Mouse (Mus musculus) olfactory bulb, adult 2 months (tissue): ENCODE data around the gene Abca7. TPM values are rescaled to one million over a fixed set of nuclear protein-coding genes. Genes with fewer than 3 reads are reported as not detected.
"Not testable (repeated sequence)": the region's sequence is repeated elsewhere in the genome, so short reads cannot be mapped to it uniquely, and the experiment has no call there.

Experiments
- H3K27ac ChIP-seq: fragments of 200-500 bp; 2 replicates; pipeline ENCODE4 v1.5.1; 2012; ENCODE audit warnings: low read depth, low read length; ENCODE audit not compliant: insufficient read depth
- H3K4me1 ChIP-seq: fragments of 200-500 bp; 2 replicates; pipeline ENCODE4 v1.6.1; 2012; ENCODE audit warnings: low read length; ENCODE audit not compliant: control insufficient read depth, insufficient read depth
- H3K4me3 ChIP-seq: fragments of 200-500 bp; 2 replicates; pipeline ENCODE4 v1.5.1; 2012; ENCODE audit warnings: mild to moderate bottlenecking, low read depth, low read length, moderate library complexity; ENCODE audit not compliant: insufficient read depth
- CTCF ChIP-seq: fragments of 200-500 bp; IDR thresholded peaks from 2 replicates; pipeline ENCODE4 v1.5.1; 2012; ENCODE audit warnings: low read depth, mild to moderate bottlenecking, low read length, moderate library complexity; ENCODE audit not compliant: insufficient read depth
- POLR2A ChIP-seq: fragments of 200-500 bp; IDR thresholded peaks from 2 replicates; pipeline ENCODE4 v1.6.1; 2012; ENCODE audit warnings: mild to moderate bottlenecking, low read depth, low read length, moderate library complexity; ENCODE audit not compliant: insufficient read depth
- WGBS: fragments of 180-500 bp; shearing (Covaris S2); methylation state at CpG from one replicate; pipeline ENCODE4 v1.1.7; 2018; 5-methylcytosine and 5-hydroxymethylcytosine counted together
- polyA plus RNA-seq: library from polyadenylated mRNA; stranded (reverse); fragments of >200 nt; gene quantifications from 2 replicates; pipeline ENCODE4 v1.2.4, GENCODE M21; 2012; ENCODE audit warnings: low replicate concordance; ENCODE audit not compliant: missing spikeins, insufficient read depth, insufficient read length

The Abca7 gene
- polyA plus RNA-seq, 1 experiment = not detected

DNA sequence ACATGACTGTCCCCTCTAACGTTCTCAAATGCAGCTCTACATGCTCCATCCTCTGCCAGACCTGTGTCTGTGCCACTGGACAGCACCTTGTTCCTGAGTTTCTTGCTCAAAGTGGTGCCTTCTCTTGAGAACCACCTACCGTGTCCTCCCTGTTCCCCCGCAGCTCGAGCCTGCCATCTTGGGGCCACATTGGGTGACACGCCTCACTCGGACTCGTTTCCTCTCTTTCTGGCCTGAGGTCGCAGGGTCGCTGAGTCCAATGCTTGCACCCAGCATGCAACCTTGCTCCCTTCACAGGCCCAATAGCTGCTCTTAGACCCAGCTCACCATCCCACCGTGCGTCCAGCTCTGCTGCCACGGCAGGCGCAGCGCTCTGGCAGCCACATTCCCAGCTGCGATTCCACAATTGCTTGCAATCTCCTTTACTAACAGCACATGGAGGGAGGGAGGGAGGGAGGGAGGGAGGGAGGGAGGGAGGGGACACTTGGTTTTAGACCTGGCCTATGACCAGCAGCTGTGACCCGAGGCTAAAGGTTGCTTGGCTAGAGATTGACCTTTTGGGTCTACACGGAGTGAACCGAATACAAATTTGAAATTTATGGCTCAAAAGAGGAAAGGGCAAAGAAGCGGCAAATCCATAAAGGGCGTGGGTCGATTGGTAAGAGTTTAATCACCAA lies 38.0 kb upstream of the Abca7 start:
- TF ChIP-seq CTCF (peak; percentile 65; the same call in 1 of the 2 replicates), POLR2A (no peak)
- H3K27ac ChIP-seq = no peak overlapping the region
- 17% methylated on average over 21 of the region's 21 CpGs for WGBS
- no peak overlapping the region for H3K4me3 ChIP-seq
- peaks cover 6% of the 10 kb centered on the region; the same call in 1 of the 2 replicates for H3K4me1 ChIP-seq

DNA sequence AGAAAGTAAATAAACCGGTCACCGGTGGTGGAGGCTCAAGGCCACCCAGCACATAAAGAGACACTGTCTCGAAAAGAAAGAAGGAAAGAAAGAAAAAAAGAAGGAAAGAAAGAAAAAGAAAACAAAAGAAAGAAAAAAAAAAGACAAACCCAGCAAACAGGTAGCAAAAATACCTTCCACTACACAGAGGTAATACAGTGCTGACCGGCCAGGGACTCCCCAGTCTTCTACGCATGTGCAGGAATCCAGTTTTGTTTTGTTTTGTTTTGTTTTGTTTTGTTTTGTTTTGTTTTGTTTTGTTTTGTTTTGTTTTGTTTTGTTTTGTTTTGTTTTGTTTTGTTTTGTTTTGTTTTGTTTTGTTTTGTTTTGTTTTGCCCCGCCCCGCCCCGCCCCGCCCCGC lies 36.9 kb upstream of the Abca7 start:
- H3K27ac ChIP-seq, H3K4me1 ChIP-seq, H3K4me3 ChIP-seq: not testable (repeated sequence)
- WGBS = 19% methylated on average over 10 of the region's 10 CpGs

DNA sequence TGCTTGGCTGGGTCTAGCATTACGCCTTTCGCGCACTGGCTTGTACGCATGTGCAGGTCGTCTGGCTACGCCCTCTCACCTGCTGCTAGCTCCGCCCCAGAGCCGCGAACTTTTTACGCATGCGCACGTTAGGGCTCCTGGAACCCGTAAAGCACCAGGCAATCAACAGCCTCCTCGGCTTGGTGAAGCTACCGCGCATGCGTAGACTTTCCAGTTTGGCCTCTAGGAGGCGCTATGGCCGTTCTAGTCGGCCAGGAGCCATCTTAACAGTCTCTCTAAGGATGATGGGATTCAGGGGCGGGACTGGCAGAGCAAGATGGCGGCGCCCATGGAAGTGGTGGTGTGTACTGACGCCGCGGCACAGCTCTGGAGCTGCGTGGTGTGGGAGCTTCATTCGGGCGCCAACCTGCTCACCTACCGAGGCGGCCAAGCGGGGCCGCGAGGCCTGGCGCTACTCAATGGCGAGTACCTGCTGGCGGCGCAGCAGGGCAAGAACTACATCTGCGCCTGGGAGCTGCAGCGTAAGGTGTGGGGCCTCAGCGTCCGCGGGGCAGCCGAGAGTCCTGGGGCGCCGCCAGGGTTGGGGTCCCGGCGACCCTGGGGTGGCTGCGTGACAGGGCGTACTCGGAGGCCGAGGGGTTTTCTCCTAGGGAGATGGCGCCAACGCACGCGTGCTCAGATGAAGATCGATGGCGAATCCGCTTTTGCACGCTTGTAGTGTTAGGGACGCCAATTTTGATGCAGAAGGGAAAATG lies 36.3 kb upstream of the Abca7 start, which contains the start of gene Wdr18:
Wdr18 (plus strand) TSS at position 306 of the 755 bp plus-strand sequence.
- H3K4me1 ChIP-seq = peaks cover 6% of the 10 kb centered on the region; the same call in 1 of the 2 replicates
- H3K4me3 ChIP-seq = peak within 1 kb of the TSS; percentile 98
- no peak within 1 kb of the TSS for H3K27ac ChIP-seq
- TF ChIP-seq CTCF (peak; percentile 65; the same call in 1 of the 2 replicates), POLR2A (peak; percentile 49; the same call in 1 of the 2 replicates)
- WGBS = under 1% methylated on average over 61 of the region's 61 CpGs

DNA sequence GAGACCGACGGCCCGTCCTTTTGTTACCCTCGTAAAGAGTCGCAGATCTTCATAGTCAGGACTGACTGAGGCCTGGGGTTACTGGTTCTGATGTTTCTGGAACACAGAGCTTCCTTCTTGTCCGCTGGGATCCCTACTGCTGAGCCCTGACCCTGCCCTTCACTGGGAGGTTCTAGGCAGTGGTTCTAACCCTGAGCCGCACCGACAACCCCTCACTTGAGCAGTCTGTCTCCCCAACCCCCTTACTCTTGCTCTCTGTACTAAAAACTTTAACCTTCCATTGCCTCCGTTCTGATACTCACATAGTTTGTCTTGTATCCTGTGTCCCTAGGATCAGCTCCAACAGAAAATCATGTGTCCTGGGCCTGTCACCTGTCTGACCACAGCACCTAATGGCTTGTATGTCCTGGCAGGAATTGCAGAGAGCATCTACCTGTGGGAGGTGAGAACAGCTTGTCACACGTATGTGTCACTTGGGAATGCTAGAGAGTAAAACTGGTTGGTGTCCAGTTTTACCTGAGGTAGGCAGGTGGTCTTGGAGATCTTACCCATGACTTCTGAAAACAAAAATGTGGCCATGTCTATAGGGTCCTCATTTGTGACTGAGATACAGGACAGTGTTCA lies 35.5 kb upstream of the Abca7 start:
- TF ChIP-seq POLR2A (no peak), CTCF (no peak)

DNA sequence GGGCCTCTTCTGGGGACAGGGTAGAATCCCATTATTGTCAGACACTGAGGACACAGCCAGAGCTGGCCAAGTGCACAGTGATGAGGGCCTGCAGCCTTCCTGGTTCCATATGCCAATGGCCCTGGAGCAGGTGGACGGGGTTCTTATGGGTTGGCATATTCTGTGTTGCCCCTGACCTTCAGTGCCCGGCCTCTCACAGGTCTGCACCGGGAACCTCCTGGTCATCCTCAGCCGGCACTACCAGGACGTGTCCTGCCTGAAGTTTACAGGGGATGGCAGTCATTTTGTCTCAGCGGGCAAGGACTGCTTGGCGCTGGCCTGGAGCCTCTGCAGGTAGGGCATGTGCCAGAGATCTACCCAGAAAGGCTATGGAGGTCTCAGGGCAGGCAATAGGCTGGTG lies 31.6 kb upstream of the Abca7 start:
- H3K4me1 ChIP-seq = peaks cover 4% of the 10 kb centered on the region; the same call in 1 of the 2 replicates
- no peak overlapping the region for H3K4me3 ChIP-seq
- no peak overlapping the region for H3K27ac ChIP-seq
- TF ChIP-seq POLR2A (no peak), CTCF (no peak)
- WGBS = 97% methylated on average over 7 of the region's 7 CpGs

More for the DNA sequence above, 35.5 kb upstream of the Abca7 start:
- Histone ChIP-seq H3K4me3 (peak overlapping the region; percentile 98), H3K27ac (no peak overlapping the region), H3K4me1 (peaks cover 6% of the 10 kb centered on the region; the same call in 1 of the 2 replicates)
- 14% methylated on average over 10 of the region's 10 CpGs for WGBS

DNA sequence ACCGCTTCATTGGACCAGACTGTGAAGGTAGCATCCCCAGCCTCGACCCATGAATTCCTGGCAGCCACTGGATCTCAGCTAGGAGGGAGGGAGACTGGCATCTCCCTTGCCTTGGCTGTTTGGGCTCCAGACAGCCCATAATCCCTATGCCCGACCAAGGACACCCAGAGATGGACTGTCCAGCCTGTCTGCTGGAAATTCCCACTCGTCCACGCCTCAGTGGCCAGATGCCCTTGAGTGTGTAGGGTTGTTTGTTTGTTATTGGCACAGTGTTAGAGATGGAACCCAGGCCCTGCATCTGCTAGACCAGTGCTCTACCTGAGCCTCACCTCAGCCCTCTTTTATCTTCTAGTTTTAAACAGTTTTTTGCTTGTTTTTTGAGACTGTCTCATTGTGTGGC lies 31.0 kb upstream of the Abca7 start:
- Histone ChIP-seq H3K4me1 (peaks cover 4% of the 10 kb centered on the region; the same call in 1 of the 2 replicates), H3K4me3 (no peak overlapping the region), H3K27ac (no peak overlapping the region)
- 93% methylated on average over 5 of the region's 5 CpGs for WGBS
- TF ChIP-seq CTCF (no peak), POLR2A (no peak)

DNA sequence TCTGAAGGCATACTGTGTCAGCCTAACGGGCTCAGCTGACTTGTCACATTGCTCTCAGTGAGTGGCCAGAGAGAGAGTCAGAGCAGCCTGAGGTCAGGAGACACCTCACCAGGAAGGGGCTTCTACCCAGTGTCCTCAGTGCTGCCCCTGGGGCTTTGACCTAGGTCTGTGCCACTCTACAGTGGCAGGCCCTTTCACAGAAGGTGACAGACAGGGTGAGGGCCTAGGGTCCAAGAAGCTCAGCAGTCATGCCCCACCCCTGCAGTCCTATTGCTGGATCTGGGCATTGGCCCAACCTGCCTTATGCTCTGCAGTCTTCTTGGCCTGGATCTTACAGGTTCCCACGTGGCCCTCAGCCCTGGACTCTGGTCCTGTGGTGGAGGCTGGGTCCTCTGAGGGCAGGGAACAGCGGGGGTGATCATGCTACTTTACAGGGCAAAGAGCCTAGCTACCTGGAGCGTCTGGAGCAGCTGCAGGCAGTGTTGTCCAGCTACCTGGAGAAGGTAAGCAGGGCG lies 29.4 kb upstream of the Abca7 start:
- WGBS = 90% methylated on average over 5 of the region's 5 CpGs

DNA sequence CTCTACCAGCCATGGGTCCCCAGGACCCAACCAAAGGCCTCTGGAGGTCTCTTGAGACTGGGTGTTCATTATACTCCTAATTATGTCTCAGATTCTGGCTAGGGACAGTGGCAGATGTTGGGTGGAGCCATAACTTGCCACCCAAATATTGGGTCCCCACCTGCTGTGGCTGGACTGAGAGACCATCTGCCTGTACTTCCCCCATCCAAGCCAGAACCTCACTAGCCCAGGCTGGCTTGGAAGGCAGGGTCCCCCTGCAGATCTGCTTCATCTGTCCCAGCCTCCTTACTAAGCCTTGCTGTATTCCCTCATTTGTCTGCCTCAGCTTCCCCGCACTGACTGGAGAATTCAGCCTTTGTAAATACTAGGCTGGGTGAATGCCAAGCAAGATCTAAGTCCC lies 28.1 kb upstream of the Abca7 start:
- no peak overlapping the region for H3K27ac ChIP-seq
- TF ChIP-seq CTCF (no peak), POLR2A (no peak)
- peaks cover 7% of the 10 kb centered on the region; the same call in 1 of the 2 replicates for H3K4me1 ChIP-seq
- H3K4me3 ChIP-seq = no peak overlapping the region
- 59% methylated on average over 1 of the region's 1 CpGs for WGBS

More for the DNA sequence above, 29.4 kb upstream of the Abca7 start:
- Histone ChIP-seq H3K4me3 (no peak overlapping the region), H3K4me1 (peaks cover 7% of the 10 kb centered on the region; the same call in 1 of the 2 replicates), H3K27ac (no peak overlapping the region)
- TF ChIP-seq POLR2A = no peak
- TF ChIP-seq CTCF = no peak
